Mouse (Mus musculus) urinary bladder, postnatal 25 days (tissue): Measurements from ENCODE around the gene Il12rb1.

ENCODE experiments used
- DNase-seq: peaks from one replicate; pipeline ENCODE4 v3.0.0; 2022; ENCODE audit warnings: low spot score

Il12rb1 gene

GRCm38 (mm10) chr8:70774740-70775139 is 33.5 kb upstream of the Il12rb1 start:
- DNase-seq = no peak

DNA sequence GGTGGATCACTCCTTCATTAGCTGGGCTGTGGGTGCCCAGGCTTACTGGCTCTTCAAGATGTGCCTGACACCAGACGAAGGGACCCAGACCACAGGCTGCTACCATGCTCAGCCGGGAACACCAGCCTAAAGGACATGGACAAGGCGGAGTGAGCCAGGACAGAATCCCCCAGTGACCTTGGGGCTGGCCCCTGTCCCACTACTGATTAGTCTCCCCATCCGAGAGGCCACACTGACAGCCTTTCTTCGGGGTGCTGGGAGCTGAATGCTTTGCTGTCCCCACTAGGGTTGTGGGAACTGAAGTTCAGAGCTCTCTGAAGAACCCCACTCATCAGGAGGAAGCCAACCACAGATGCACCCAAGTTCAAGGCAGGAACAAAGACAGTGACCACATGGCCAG is 33.0 kb upstream of the Il12rb1 start:
- no peak for DNase-seq

GRCm38 (mm10) chr8:70775851-70776495 is 32.3 kb upstream of the Il12rb1 start:
- no peak for DNase-seq

DNA sequence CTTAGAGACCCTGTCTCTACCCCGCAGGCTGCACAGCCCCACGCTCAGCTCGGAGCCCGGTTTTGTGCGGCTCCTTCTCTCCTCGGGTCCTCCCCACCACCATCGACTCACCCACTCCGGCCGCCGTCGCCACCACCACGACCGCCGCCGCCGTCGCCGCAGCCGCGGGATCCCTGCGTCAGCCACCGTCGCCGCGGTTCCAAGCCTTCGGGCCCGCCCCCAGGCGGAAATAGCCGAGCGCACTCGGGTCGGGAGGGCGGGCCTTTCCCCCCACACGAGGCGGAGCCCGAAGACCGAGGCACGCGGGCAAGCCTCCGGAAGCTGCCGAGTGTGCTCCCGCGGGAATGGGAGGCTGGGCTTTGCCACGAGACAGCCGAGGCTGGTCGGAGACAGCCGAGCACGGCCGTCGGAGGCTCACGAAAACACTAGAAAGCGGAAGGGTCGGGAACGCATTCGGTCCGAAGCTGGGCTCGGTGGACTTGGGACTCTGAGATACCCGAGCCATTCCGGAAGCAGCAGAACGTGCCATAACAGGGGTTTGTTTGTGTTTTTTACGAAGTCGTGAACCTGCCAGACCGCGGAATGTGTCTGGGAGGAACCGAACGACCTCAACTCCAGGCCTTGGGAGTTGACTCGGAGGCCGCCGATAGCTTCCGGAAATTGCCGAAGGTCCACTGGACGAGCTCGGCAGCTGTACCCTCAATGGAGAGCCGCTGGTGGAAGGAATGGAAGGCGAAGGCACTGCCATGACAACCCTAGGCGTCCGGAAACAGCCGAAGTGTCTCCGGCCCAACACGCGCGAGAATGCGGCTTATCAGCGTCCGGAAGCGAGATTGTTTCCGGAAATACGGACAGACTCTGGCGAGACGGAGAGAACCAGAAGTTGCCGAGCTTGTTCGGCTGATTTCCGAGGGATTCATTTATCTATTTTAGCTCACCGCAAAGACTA is 31.5 kb upstream of the Il12rb1 start, which contains the start of gene Pik3r2:
Pik3r2 (minus strand) TSS at position 218 of the 949 bp plus-strand sequence.
- DNase-seq = peak; percentile 98

GRCm38 (mm10) chr8:70780093-70780492 is 28.2 kb upstream of the Il12rb1 start:
- DNase-seq = no peak

GRCm38 (mm10) chr8:70786291-70787050 is 21.8 kb upstream of the Il12rb1 start:
- DNase-seq = no peak

DNA sequence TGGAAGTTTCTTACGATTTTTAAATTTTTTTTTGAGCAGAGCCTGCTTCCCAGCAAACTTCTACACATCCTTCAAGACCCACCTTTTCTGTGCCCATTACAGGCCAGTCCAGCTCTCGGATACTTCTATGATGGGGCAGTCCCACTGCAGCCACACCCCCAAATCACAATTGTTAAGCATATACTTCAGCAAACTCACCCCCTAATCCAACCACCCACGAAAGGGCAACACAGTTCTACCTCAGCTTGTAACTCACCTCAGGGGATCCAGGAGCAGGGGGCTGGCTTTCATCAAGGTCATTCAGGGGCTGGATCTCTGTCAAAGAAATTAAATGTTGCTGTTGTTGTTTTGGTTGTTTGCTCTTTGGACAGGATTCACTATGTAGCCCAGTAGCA is 21.2 kb upstream of the Il12rb1 start:
- DNase-seq = no peak

DNA sequence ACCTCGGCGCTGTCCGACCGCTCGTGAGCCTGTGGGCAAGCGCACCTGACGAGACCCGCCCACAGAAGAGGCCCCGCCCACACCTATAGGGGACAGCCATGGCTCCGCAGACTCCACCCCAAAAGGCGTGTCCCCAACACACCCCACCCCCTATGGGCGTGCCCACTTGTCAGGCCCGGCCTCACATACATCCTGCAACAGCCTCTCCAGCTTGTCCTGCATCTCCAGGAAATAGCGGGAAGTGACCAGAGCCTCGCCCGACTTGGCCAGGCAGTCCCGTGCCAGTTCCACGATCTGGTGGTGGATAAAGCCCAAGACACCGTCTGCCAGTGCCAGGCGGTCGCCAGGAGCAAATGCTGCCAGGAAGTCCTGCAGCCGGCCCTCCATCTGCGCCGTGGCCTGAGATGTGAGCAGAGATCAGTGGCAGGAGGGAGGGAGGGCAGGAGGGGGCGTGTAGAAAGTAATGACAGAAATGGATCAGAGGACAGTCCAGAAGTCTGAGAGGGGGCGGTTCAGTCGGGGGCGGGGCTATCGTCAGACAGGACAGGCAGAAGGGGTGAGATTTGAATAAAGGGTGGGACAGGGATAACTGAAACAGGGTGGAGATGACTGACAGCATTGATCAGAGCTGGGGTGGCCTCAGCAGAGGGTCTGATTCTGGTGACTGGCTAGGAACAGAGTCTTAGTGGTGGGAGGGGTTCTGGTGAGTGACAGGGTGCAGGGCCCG is 20.1 kb upstream of the Il12rb1 start:
- DNase-seq = no peak

- DNase-seq = no peak
These were observed 19.2 kb upstream of the Il12rb1 start for GRCm38 (mm10) chr8:70789046-70789445.

- no peak for DNase-seq
These were observed 17.4 kb upstream of the Il12rb1 start for GRCm38 (mm10) chr8:70790846-70791245.

DNA sequence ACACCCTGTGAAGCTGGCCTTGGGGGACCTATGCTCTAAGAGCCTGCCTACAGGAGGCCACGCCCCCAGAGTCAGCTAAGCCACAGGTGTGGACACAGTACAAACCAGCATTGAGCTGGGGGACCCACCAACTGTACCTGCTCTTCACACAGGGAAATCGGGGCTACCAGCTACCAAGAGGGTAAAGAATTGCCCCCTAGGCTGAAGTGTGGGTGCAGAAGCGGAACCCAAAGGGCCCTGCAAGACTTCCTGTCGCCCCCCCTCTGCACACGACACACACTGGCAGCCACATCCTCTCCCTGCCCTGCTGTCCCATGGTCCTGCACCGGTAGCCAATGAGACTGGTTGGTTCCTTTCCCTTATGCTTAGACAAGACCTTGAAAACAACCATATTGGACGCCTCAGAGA is 17.0 kb upstream of the Il12rb1 start:
- DNase-seq = no peak

DNA sequence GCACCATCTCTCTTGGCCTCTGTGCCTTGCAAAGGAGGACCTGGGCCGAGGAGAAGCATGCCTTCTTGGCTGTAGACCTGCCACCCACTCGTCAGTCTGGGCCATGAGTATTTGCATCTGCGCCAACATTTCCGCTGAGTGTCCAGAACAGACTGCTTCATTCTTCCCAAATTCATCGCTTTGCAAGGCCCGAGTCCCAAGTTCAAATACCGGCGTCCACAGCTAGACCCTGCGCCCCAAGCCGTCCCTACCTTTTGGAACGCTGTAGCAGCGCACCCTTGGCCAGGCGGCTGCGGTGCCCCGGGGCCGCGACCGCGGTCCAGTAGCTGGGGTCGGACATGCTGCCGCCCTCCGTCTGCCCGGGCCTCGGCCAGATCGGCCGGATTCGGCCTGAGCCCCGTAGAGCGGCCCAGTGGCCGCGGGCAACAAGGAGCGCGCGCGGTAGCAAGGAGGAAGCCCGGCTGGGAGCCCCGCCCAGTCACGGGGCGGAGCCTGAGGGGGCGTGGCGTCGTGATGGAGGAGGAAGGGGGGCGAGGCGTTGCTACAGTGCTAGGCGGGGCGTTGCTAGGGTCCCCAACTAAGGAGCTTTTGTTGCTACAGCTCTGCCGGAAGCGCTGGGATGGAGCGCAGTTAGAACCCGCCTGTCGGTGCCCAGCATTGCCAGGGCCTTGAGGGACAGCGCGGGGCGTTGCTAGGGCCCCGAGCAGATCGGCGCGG is 16.1 kb upstream of the Il12rb1 start:
- peak; percentile 99 for DNase-seq

- peak; percentile 64 for DNase-seq
These were observed 15.5 kb upstream of the Il12rb1 start for GRCm38 (mm10) chr8:70792700-70793099.

GRCm38 (mm10) chr8:70794215-70794614 is 14.0 kb upstream of the Il12rb1 start:
- no peak for DNase-seq

DNA sequence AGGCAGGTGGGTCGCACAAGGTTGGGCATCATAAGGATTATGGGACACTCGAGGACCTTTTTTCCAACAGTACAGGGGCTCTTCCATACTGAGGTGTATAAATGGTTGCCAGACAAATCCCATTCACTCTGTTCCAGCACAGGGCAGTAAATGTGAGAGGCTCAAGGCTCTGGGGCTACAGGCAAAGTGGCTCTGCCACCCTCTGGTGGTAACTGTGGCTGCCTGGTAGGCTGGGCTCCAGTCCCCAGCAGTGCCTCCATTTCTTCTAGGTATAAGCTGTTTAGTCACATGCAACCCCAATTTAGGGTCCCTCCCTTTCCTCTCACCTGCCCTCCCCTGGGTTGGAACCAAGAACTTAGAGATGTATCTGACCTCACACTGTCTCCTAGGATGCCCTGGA is 12.9 kb upstream of the Il12rb1 start:
- no peak for DNase-seq

DNA sequence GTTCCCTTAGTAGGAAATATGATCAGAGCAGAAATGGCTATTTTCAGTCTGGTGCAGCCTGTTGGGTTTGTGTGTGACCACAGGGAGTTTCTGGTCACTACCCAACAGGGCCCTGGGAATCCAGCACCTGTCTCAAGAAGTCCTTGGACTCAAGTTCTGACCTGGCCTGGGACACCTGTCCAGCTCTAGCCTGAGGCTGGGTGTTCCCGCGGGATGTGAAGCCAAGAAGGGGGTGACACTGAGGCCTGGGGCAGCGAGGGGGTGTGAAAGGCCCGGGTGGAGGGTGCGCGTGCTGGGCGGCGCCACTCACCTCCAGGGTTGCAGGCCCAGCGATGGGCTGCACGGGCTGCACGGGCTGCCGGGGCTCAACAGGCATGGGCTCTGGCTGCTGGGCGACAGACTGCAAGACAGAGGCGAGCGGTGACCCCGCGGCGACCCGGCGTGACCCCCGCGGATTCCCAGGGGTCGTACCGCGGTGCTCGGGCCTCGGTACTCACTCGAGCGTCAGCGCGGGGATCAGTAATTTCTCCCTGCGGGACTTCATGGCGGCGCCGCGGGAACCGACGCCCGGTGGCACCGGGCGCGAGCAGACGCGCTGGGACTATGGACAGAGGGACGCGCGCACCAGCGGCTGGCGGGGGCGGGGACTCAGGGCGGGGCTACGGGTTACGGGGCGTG is 11.7 kb upstream of the Il12rb1 start:
- DNase-seq = no peak

DNA sequence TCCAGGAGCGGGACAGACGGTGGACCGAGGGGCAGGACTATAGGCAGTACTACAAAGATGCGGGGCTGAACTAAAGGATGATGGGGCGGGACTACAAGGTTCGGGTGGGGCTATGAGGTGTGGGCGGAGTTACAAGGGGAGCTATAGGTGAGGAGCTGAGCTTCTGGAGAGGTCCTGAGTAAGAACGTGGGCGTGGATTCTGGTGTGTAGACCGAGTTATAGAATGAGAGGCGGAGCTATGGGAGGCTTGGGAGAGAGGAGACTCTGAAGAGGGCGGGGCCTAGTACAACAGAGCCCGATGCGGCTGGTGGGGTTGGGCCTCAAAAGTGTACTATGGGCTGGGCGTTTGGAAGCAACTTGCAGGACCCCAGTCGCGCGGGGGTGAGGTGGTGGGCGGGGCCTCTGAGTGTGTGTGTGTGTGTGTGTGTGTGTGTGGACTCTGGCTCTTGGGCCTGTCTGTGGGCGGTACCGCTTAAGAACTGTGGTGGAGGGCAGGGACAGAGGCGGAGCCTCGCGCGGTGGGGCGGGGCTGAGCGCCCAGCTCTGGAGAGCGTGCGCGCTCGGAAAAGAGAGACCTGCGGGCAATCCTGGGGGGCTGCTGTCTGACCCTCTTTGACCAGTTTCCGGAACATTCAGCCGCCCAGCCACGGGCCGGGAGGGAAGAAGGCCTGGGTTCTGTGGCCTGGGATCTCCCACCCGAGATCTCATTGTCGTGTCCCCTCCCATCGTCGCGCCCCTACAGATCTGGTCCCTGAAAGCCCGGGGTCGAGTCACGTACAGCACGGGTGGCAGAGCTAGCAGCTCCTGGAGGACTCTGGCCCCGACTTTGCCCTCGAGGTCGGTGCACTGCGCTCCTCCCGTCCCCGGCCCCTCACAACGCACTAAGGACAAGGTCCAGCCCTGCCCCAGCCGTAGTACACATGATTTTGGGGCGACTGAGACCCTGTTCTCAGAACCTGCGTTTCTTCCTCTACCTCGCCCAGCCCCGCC is 10.9 kb upstream of the Il12rb1 start:
- peak; percentile 78 for DNase-seq

- no peak for DNase-seq
These were observed 10.0 kb upstream of the Il12rb1 start for GRCm38 (mm10) chr8:70798281-70798680.

- DNase-seq = no peak
These were observed 7.6 kb upstream of the Il12rb1 start for GRCm38 (mm10) chr8:70800648-70801047.
